Comparison of ENCODE assay signal across 11 mouse cellular contexts in genomic region chr4:133863795-133864379, GRCm38 (mm10). TPM values are rescaled to one million over a fixed set of nuclear protein-coding genes. Genes with fewer than 3 reads are reported as not detected.
DNase-seq lines count a peak whose midpoint lies in the region; ATAC-seq lines count a peak whose summit lies in the region.
"Had no signal": no experiment of that assay in that cellular context is flagged by ENCODE, and none has a peak within 500 bp of the region (broad histone marks: within the 10 kb centered on the region; RNA-seq: fewer than 3 reads in every experiment).

No protein-coding gene starts in this region.

- no peak overlapping the region for H3K4me3 ChIP-seq in hindbrain, embryonic 10.5 days
- H3K4me3 ChIP-seq in hindbrain, embryonic 14.5 days (replicated peaks; ENCODE audit: low read length): no peak overlapping the region
- H3K4me3 ChIP-seq in embryonic facial prominence, embryonic 13.5 days: no peak overlapping the region
- H3K4me3 ChIP-seq in midbrain, embryonic 10.5 days: peak overlapping the region; percentile 20; the same call in 1 of the 2 replicates
- H3K4me3 ChIP-seq: neural tube, embryonic 13.5 days had no signal

- no peak for DNase-seq in hindbrain, embryonic 10.5 days (ENCODE audit: low spot score)
- DNase-seq in hindbrain, embryonic 14.5 days (ENCODE audit: low spot score): no peak
- peak; percentile 57 for DNase-seq in adrenal gland, postnatal 10 days
- DNase-seq in midbrain, embryonic 10.5 days (ENCODE audit: low spot score): peak; percentile 17
- DNase-seq in natural killer cell, adult 2 months (ENCODE audit: low spot score in 2 of 2): no peak
- no peak for DNase-seq in cerebellum, adult 9-10 months
- DNase-seq: lung, postnatal 14 days; thymus, postnatal 25 days had no signal

- H3K9me3 ChIP-seq in hindbrain, embryonic 10.5 days: no peaks in the 10 kb centered on the region
- H3K9me3 ChIP-seq in hindbrain, embryonic 14.5 days (ENCODE audit: control insufficient read depth, low read length): no peaks in the 10 kb centered on the region
- no peaks in the 10 kb centered on the region for H3K9me3 ChIP-seq in embryonic facial prominence, embryonic 13.5 days
- H3K9me3 ChIP-seq in midbrain, embryonic 10.5 days (replicated peaks): no peaks in the 10 kb centered on the region
- H3K9me3 ChIP-seq: neural tube, embryonic 13.5 days had no signal

- WGBS in hindbrain, embryonic 10.5 days: 62% methylated on average over 12 of the region's 12 CpGs
- WGBS in hindbrain, embryonic 14.5 days: 43% methylated on average over 12 of the region's 12 CpGs
- WGBS in embryonic facial prominence, embryonic 13.5 days: 69% methylated on average over 12 of the region's 12 CpGs
- whole genome bisulfite sequencing in midbrain, embryonic 10.5 days: 50% methylated on average over 12 of the region's 12 CpGs

- H3K9ac ChIP-seq in hindbrain, embryonic 14.5 days: no peak overlapping the region
- peak overlapping the region; percentile 52; the same call in 1 of the 2 replicates for H3K9ac ChIP-seq in embryonic facial prominence, embryonic 13.5 days
- H3K9ac ChIP-seq: neural tube, embryonic 13.5 days had no signal

- no peaks in the 10 kb centered on the region for H3K27me3 ChIP-seq in hindbrain, embryonic 10.5 days (ENCODE audit: insufficient read depth, poor library complexity, severe bottlenecking)
- no peaks in the 10 kb centered on the region for H3K27me3 ChIP-seq in hindbrain, embryonic 14.5 days (ENCODE audit: control insufficient read depth, insufficient read depth, low read length)
- no peaks in the 10 kb centered on the region for H3K27me3 ChIP-seq in embryonic facial prominence, embryonic 13.5 days
- no peaks in the 10 kb centered on the region for H3K27me3 ChIP-seq in midbrain, embryonic 10.5 days (ENCODE audit: low read depth, poor library complexity, severe bottlenecking)
- H3K27me3 ChIP-seq: neural tube, embryonic 13.5 days had no signal

- no peak for ATAC-seq in hindbrain, embryonic 14.5 days (ENCODE audit: low FRiP score)
- no peak for ATAC-seq in embryonic facial prominence, embryonic 13.5 days (ENCODE audit: insufficient number of reproducible peaks, insufficient read depth, low FRiP score, low TSS enrichment, low read depth)
- ATAC-seq: inflammation-experienced regulatory T-cells, adult 6 months had no signal

- H3K36me3 ChIP-seq in hindbrain, embryonic 10.5 days: peaks cover 55% of the 10 kb centered on the region
- peaks cover 2% of the 10 kb centered on the region; the same call in 1 of the 2 replicates for H3K36me3 ChIP-seq in hindbrain, embryonic 14.5 days (replicated peaks; ENCODE audit: control insufficient read depth, insufficient read depth)
- peaks cover 88% of the 10 kb centered on the region for H3K36me3 ChIP-seq in embryonic facial prominence, embryonic 13.5 days
- peaks cover 34% of the 10 kb centered on the region for H3K36me3 ChIP-seq in midbrain, embryonic 10.5 days

- H3K27ac ChIP-seq in hindbrain, embryonic 10.5 days: peak overlapping the region; percentile 86
- H3K27ac ChIP-seq in hindbrain, embryonic 14.5 days: no peak overlapping the region
- no peak overlapping the region for H3K27ac ChIP-seq in embryonic facial prominence, embryonic 13.5 days
- peak overlapping the region; percentile 86 for H3K27ac ChIP-seq in midbrain, embryonic 10.5 days (replicated peaks)

- no peak overlapping the region for H3K4me2 ChIP-seq in hindbrain, embryonic 14.5 days (replicated peaks)
- H3K4me2 ChIP-seq in embryonic facial prominence, embryonic 13.5 days: no peak overlapping the region
- H3K4me2 ChIP-seq: neural tube, embryonic 13.5 days had no signal

- H3K4me1 ChIP-seq in hindbrain, embryonic 10.5 days (replicated peaks): peaks cover 28% of the 10 kb centered on the region
- no peaks in the 10 kb centered on the region; the same call in 1 of the 2 replicates for H3K4me1 ChIP-seq in hindbrain, embryonic 14.5 days (replicated peaks; ENCODE audit: control insufficient read depth, insufficient read depth, low read length)
- peaks cover 6% of the 10 kb centered on the region; the same call in 1 of the 2 replicates for H3K4me1 ChIP-seq in embryonic facial prominence, embryonic 13.5 days
- peaks cover 28% of the 10 kb centered on the region for H3K4me1 ChIP-seq in midbrain, embryonic 10.5 days

RNA-seq across cellular contexts. Expression of gene Rps6ka1, which starts 23.7 kb away (rescaled TPM):
- 35.6 and 38.9 TPM in 2 replicates for polyA plus RNA-seq in hindbrain, embryonic 10.5 days (2016; fragmentation: Nextera tagmentation; extraction: Ambion mirVana)
- 25.3 and 25.7 TPM in 2 replicates for polyA plus RNA-seq in hindbrain, embryonic 14.5 days (2014; fragmentation: Nextera tagmentation; extraction: Ambion mirVana)
- 10 to 100 TPM; 19.6 to 19.9 TPM for total RNA-seq in adrenal gland, postnatal 10 days (2021)
- 40.7 and 41.5 TPM in 2 replicates for polyA plus RNA-seq in embryonic facial prominence, embryonic 13.5 days (2015; fragmentation: Nextera tagmentation; extraction: Ambion mirVana)
- 32.4 and 34.5 TPM in 2 replicates for polyA plus RNA-seq in midbrain, embryonic 10.5 days (2016; fragmentation: Nextera tagmentation; extraction: Ambion mirVana)

Comparison
In these comparisons a context has a peak if more than half of its experiments do, and no peak if none do; other contexts are left out.
1. H3K27ac ChIP-seq: peak in hindbrain, embryonic 10.5 days (single experiment) and midbrain, embryonic 10.5 days (single experiment); none in hindbrain, embryonic 14.5 days (single experiment) and embryonic facial prominence, embryonic 13.5 days (single experiment).
2. DNase-seq: peak in adrenal gland, postnatal 10 days (single experiment) and midbrain, embryonic 10.5 days (single experiment); none in hindbrain, embryonic 10.5 days (single experiment), hindbrain, embryonic 14.5 days (single experiment), natural killer cell, adult 2 months (0 of 2) and cerebellum, adult 9-10 months (single experiment).